In genomic region chr12:100198967-100199660, GRCm38 (mm10) we compare ENCODE assay signal across 8 mouse cellular contexts. TPM values are rescaled to one million over a fixed set of nuclear protein-coding genes. Genes with fewer than 3 reads are reported as not detected.
DNase-seq lines count a peak whose midpoint lies in the region.

Gene Calm1, plus strand, starts transcription at chr12:100199435.

- H3K9me3 ChIP-seq in hindbrain, embryonic 10.5 days: no peaks in the 10 kb centered on the region

- H3K4me3 ChIP-seq in hindbrain, embryonic 10.5 days: peak within 1 kb of the TSS; percentile 100

- under 1% methylated on average over 58 of the region's 58 CpGs for WGBS in hindbrain, embryonic 10.5 days

- peak; percentile 95 for DNase-seq in NIH3T3 (ENCODE audit: low read depth)
- DNase-seq in cerebellum, adult 9-11 months: peak; percentile 95
- DNase-seq in frontal cortex, adult 2 months (ENCODE audit: extremely low spot score in 1 of 2, low spot score in 1 of 2): peak; percentile 71 to 95
- peak; percentile 94 for DNase-seq in hindbrain, embryonic 10.5 days (ENCODE audit: low spot score)
- peak; percentile 97 to 99 for DNase-seq in layer of hippocampus, postnatal 10 days (ENCODE audit: low spot score in 2 of 2)
- DNase-seq in lung, postnatal 10 days: peak; percentile 95
- peak; percentile 95 for DNase-seq in ovary, postnatal 14 days (ENCODE audit: low spot score)
- DNase-seq in thymus, postnatal 10 days (ENCODE audit: low spot score in 2 of 2): peak; percentile 93 to 97

- H3K36me3 ChIP-seq in hindbrain, embryonic 10.5 days: peaks cover 19% of the 10 kb centered on the region

- H3K27ac ChIP-seq in hindbrain, embryonic 10.5 days: peak within 1 kb of the TSS; percentile 96

- H3K27me3 ChIP-seq in hindbrain, embryonic 10.5 days (ENCODE audit: insufficient read depth, poor library complexity, severe bottlenecking): no peaks in the 10 kb centered on the region

- H3K4me1 ChIP-seq in hindbrain, embryonic 10.5 days (replicated peaks): peaks cover 34% of the 10 kb centered on the region

RNA-seq across cellular contexts. Expression of gene Calm1, which starts in this region (rescaled TPM):
- 1,569 and 1,574 TPM in 2 replicates for polyA plus RNA-seq in frontal cortex, adult 2 months (2012; rRNA removed)
- 1,379 and 1,527 TPM in 2 replicates for polyA plus RNA-seq in hindbrain, embryonic 10.5 days (2016; fragmentation: Nextera tagmentation; extraction: Ambion mirVana)
- 1,000 to 10,000 TPM; 1,868 to 2,057 TPM for total RNA-seq in layer of hippocampus, postnatal 10 days (2021)

Comparison
In these comparisons a context has a peak if more than half of its experiments do, and no peak if none do; other contexts are left out.
1. Peak in every context shown above with its lines: DNase-seq, H3K4me3 ChIP-seq and H3K27ac ChIP-seq.